9 mouse cellular contexts compared by ENCODE assay signal in the genomic region with DNA sequence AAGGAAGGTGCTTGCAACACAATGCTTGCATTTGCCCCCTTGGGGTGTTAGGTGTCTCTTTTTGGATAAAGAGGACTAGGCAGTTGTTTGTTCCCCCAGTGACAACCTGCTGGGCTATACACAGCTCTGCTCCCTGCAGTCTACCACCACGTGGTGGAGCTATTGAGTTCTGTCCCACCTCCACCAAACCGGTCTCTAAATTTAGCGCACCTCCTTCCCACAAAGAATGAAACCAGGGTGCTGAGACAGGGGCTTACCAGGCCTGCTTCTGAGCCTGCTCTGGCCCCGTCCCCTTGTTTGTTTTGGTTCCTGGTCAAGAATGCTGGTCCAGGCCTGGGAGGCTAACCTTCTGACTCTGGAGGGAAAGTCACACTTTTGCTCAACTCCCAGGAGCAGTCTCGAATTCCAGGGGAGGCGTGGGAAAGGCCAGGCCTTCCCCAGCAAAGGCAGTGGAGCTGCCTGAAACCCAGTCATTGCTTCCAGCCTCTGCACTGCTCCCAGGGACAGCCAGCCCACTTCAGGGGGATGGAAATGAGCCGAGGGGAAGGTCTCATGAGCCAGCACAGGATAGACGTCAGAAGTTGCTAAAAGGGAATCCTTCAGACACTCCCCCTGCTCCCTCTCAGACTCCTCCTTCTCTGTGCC. TPM values are rescaled to one million over a fixed set of nuclear protein-coding genes. Genes with fewer than 3 reads are reported as not detected.
DNase-seq lines count a peak whose midpoint lies in the region; ATAC-seq lines count a peak whose summit lies in the region.
"Had no signal": no experiment of that assay in that cellular context is flagged by ENCODE, and none has a peak within 500 bp of the region (broad histone marks: within the 10 kb centered on the region; RNA-seq: fewer than 3 reads in every experiment).

No protein-coding gene starts in this region.

- H3K9me3 ChIP-seq in intestine, embryonic 16.5 days (ENCODE audit: control insufficient read depth, low read length), result no peaks in the 10 kb centered on the region
- H3K9me3 ChIP-seq: midbrain, embryonic 12.5 days had no signal

- H3K4me2 ChIP-seq in intestine, embryonic 16.5 days (ENCODE audit: low read depth, low read length), result no peak overlapping the region
- H3K4me2 ChIP-seq: midbrain, embryonic 12.5 days had no signal

- H3K27ac ChIP-seq in intestine, embryonic 16.5 days (ENCODE audit: low read length), result peak overlapping the region; percentile 6; the same call in 1 of the 2 replicates
- H3K27ac ChIP-seq: midbrain, embryonic 12.5 days had no signal

- H3K9ac ChIP-seq in intestine, embryonic 16.5 days (ENCODE audit: low read depth, low read length), result peak overlapping the region; percentile 3; the same call in 1 of the 2 replicates
- H3K9ac ChIP-seq: midbrain, embryonic 12.5 days had no signal

- peak; percentile 51 for ATAC-seq in intestine, embryonic 16.5 days

- WGBS in intestine, embryonic 16.5 days, result 27% methylated on average over 8 of the region's 8 CpGs

- peaks cover 3% of the 10 kb centered on the region; the same call in 1 of the 2 replicates for H3K36me3 ChIP-seq in intestine, embryonic 16.5 days (ENCODE audit: control insufficient read depth, insufficient read depth, low read length)
- H3K36me3 ChIP-seq: midbrain, embryonic 12.5 days had no signal

- H3K4me1 ChIP-seq in intestine, embryonic 16.5 days (ENCODE audit: control insufficient read depth, insufficient read depth, low read length), result peaks cover 3% of the 10 kb centered on the region; the same call in 1 of the 2 replicates
- H3K4me1 ChIP-seq: midbrain, embryonic 12.5 days had no signal

- H3K27me3 ChIP-seq in intestine, embryonic 16.5 days (replicated peaks; ENCODE audit: control insufficient read depth, insufficient read depth, low read length), result no peaks in the 10 kb centered on the region

- peak; percentile 27 to 28 for DNase-seq in cerebellum, adult 18-20 months
- DNase-seq in cerebellum, adult 11-12 months, result no peak
- peak; percentile 63 for DNase-seq in 3134 (ENCODE audit: extremely low read depth, insufficient read length, low spot score)
- DNase-seq in adrenal gland, postnatal 36 days, result peak; percentile 55 to 80
- DNase-seq in gastrocnemius, adult 18-20 months (ENCODE audit: low spot score), result peak; percentile 78
- DNase-seq in lung, adult 18-20 months, result peak; percentile 63 to 71
- DNase-seq in spleen, postnatal 4 days (ENCODE audit: low spot score in 2 of 2), result peak; percentile 52 to 74

- H3K4me3 ChIP-seq in intestine, embryonic 16.5 days (ENCODE audit: low read length), result no peak overlapping the region
- H3K4me3 ChIP-seq: midbrain, embryonic 12.5 days had no signal

RNA-seq across cellular contexts. Expression of gene Neurl1b, which starts 37.1 kb away (rescaled TPM):
- total RNA-seq in adrenal gland, postnatal 36 days (2021), result 10 to 100 TPM; 43.0 to 57.4 TPM
- total RNA-seq in gastrocnemius, adult 18-20 months (2021), result 1 to 10 TPM; 2.6 to 3.0 TPM
- 1.5 and 1.6 TPM in 2 replicates for polyA plus RNA-seq in intestine, embryonic 16.5 days (2015; fragmentation: Nextera tagmentation; extraction: Ambion mirVana)

Comparison
In these comparisons a context has a peak if more than half of its experiments do, and no peak if none do; other contexts are left out.
1. RNA of gene Neurl1b, which starts 37.1 kb away (total RNA-seq): 43.0 to 57.4 TPM in adrenal gland, postnatal 36 days; 2.6 to 3.0 TPM in gastrocnemius, adult 18-20 months; every median in the first group is over 10 times any median in the second.